Mouse (Mus musculus) kidney, adult 18-20 months (tissue): Measurements from ENCODE around the gene Iqck.

Experiments
- DNase-seq: peaks from one replicate; pipeline ENCODE4 v3.0.0; 2021

The Iqck gene

GRCm38 (mm10) chr7:118855171-118855876 is at the start of gene Iqck:
TSS of gene Iqck (plus strand) at chr7:118855752.
- peak; percentile 92 for DNase-seq

- no peak for DNase-seq
These were observed 48.7 kb upstream of the Iqck start for GRCm38 (mm10) chr7:118806631-118807411.

GRCm38 (mm10) chr7:118807899-118808298 is 47.7 kb upstream of the Iqck start:
- DNase-seq, result no peak

- DNase-seq, result no peak
These were observed 44.0 kb upstream of the Iqck start for GRCm38 (mm10) chr7:118811407-118812106.

GRCm38 (mm10) chr7:118813592-118813991 is 42.0 kb upstream of the Iqck start:
- no peak for DNase-seq

GRCm38 (mm10) chr7:118816275-118816674 is 39.3 kb upstream of the Iqck start:
- peak; percentile 31 for DNase-seq

GRCm38 (mm10) chr7:118817741-118818140 is 37.8 kb upstream of the Iqck start:
- no peak for DNase-seq

GRCm38 (mm10) chr7:118819666-118820065 is 35.9 kb upstream of the Iqck start:
- no peak for DNase-seq

GRCm38 (mm10) chr7:118821356-118821755 is 34.2 kb upstream of the Iqck start:
- DNase-seq, result no peak

GRCm38 (mm10) chr7:118821887-118822556 is 33.5 kb upstream of the Iqck start:
- DNase-seq, result no peak

GRCm38 (mm10) chr7:118824451-118824850 is 31.1 kb upstream of the Iqck start:
- no peak for DNase-seq

GRCm38 (mm10) chr7:118827975-118828416 is 27.6 kb upstream of the Iqck start:
- no peak for DNase-seq

GRCm38 (mm10) chr7:118837901-118838300 is 17.7 kb upstream of the Iqck start:
- DNase-seq, result no peak

GRCm38 (mm10) chr7:118841030-118841745 is 14.4 kb upstream of the Iqck start:
- DNase-seq, result no peak

GRCm38 (mm10) chr7:118841796-118842195 is 13.8 kb upstream of the Iqck start:
- DNase-seq, result no peak

GRCm38 (mm10) chr7:118842938-118843337 is 12.6 kb upstream of the Iqck start:
- DNase-seq, result no peak

GRCm38 (mm10) chr7:118845141-118845540 is 10.4 kb upstream of the Iqck start:
- DNase-seq, result no peak

GRCm38 (mm10) chr7:118846329-118846728 is 9.2 kb upstream of the Iqck start:
- no peak for DNase-seq

GRCm38 (mm10) chr7:118848796-118849195 is 6.8 kb upstream of the Iqck start:
- DNase-seq, result peak; percentile 67

GRCm38 (mm10) chr7:118849543-118850250 is 5.9 kb upstream of the Iqck start:
- DNase-seq, result no peak

- no peak for DNase-seq
These were observed 4.8 kb upstream of the Iqck start for GRCm38 (mm10) chr7:118850676-118851290.
